Mouse (Mus musculus) embryonic facial prominence, embryonic 14.5 days (tissue): ENCODE data around the gene Bsph1. TPM values are rescaled to one million over a fixed set of nuclear protein-coding genes. Genes with fewer than 3 reads are reported as not detected.
"Not testable (repeated sequence)": the region's sequence is repeated elsewhere in the genome, so short reads cannot be mapped to it uniquely, and the experiment has no call there.

ENCODE experiments used
- ATAC-seq: fragments of 200-750 bp; cut with Nextera tagmentation; 2 replicates; pipeline ENCODE4 v1.8.0; 2017; ENCODE audit warnings: low read depth, moderate number of reproducible peaks, moderate TSS enrichment
- DNase-seq: peaks from one replicate; pipeline ENCODE4 v3.0.0-alpha.2; 2015; ENCODE audit warnings: low spot score
- H3K27ac ChIP-seq: fragments of 300-500 bp; sonication (generic); replicated peaks from 2 replicates; pipeline ENCODE4 v1.5.1; 2014; ENCODE audit warnings: low read depth, mild to moderate bottlenecking, low read length, moderate library complexity
- H3K27me3 ChIP-seq: fragments of 300-500 bp; sonication (generic); replicated peaks from 2 replicates; pipeline ENCODE4 v1.6.1; 2014; ENCODE audit warnings: low read length; ENCODE audit not compliant: control insufficient read depth, insufficient read depth
- H3K36me3 ChIP-seq: fragments of 300-500 bp; sonication (generic); 2 replicates; pipeline ENCODE4 v1.6.1; 2014; ENCODE audit warnings: low read length, mixed read lengths; ENCODE audit not compliant: control insufficient read depth, insufficient read depth
- H3K4me1 ChIP-seq: fragments of 300-500 bp; sonication (generic); 2 replicates; pipeline ENCODE4 v1.6.1; 2014; ENCODE audit warnings: antibody characterized with exemption, low read length; ENCODE audit not compliant: control insufficient read depth, insufficient read depth
- H3K4me2 ChIP-seq: fragments of 300-500 bp; sonication (generic); 2 replicates; pipeline ENCODE4 v1.6.1; 2014; ENCODE audit warnings: low read depth, mild to moderate bottlenecking, low read length, moderate library complexity, mixed read lengths
- H3K4me3 ChIP-seq: fragments of 300-500 bp; sonication (generic); 2 replicates; pipeline ENCODE4 v1.5.1; 2014; ENCODE audit warnings: low read depth, mild to moderate bottlenecking, low read length
- H3K9ac ChIP-seq: fragments of 300-500 bp; sonication (generic); 2 replicates; pipeline ENCODE4 v1.6.1; 2014; ENCODE audit warnings: low read depth, mild to moderate bottlenecking, low read length, moderate library complexity, mixed read lengths
- H3K9me3 ChIP-seq: fragments of 300-500 bp; sonication (generic); 2 replicates; pipeline ENCODE4 v1.6.1; 2016; ENCODE audit warnings: low read length; ENCODE audit not compliant: control insufficient read depth
- WGBS: fragments of 180-500 bp; shearing (Covaris S2); extraction: QIAGEN DNeasy Blood & Tissue Kit; methylation state at CpG from one replicate; pipeline ENCODE4 v1.1.7; 2014; 5-methylcytosine and 5-hydroxymethylcytosine counted together
- polyA plus RNA-seq: library from polyadenylated mRNA; unstranded; fragments of >200 nt; fragmentation: Nextera tagmentation; extraction: Ambion mirVana; gene quantifications from 2 replicates; pipeline ENCODE4 v1.2.1, GENCODE M21; 2014

The Bsph1 gene
- not detected in 2 replicates for polyA plus RNA-seq

DNA sequence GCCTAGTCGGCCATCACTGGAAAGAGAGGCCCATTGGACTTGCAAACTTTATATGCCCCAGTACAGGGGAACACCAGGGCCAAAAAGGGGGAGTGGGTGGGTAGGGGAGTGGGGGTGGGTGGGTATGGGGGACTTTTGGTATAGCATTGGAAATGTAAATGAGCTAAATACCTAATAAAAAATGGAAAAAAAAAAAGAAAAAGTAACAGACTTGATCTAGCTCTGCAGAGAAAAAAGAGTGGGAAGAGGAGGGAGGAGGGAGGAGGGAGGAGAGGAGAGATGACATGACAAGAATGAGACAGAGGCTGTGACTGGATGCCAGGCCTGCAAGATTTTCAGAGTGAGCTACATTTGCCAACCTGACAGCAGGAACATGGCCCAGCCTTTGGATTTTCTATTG lies at the start of gene Bsph1:
Bsph1 (plus strand) TSS at position 301 of the 400 bp plus-strand sequence.
- H3K27me3 ChIP-seq, H3K27ac ChIP-seq, H3K4me3 ChIP-seq, H3K36me3 ChIP-seq, H3K4me2 ChIP-seq, ATAC-seq, H3K9ac ChIP-seq, DNase-seq, H3K4me1 ChIP-seq, H3K9me3 ChIP-seq: not testable (repeated sequence)
- WGBS, result 17% methylated on average over 1 of the region's 1 CpGs

DNA sequence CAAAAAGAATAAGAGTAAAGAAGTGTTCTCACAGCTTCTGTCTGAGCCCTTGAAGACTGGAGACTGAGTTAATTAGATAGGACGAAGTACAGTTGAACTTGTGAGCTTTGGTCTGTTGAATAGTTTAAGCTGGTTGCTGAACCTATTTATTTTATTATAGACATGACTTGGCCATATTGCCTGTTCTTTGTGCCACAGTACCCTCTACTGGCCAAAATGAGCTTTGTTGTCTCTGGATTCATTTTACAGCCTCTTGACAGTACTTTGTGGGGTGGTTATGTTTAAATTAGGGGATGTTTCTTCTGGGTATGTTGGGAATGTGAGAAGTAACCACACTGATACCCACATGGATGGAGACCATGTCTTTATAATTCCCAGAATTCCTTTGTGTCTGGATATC lies 60.9 kb downstream of the Bsph1 start:
- H3K27ac ChIP-seq, result no peak overlapping the region
- no peaks in the 10 kb centered on the region for H3K36me3 ChIP-seq
- WGBS, result 79% methylated on average over 1 of the region's 1 CpGs
- H3K4me1 ChIP-seq, result no peaks in the 10 kb centered on the region
- H3K4me3 ChIP-seq, result no peak overlapping the region
- 0 out of 2 replicates have a peak, but pooled peaks cover 5% of the 10 kb centered on the region for H3K9me3 ChIP-seq
- no peak for ATAC-seq
- no peak overlapping the region for H3K9ac ChIP-seq
- no peak for DNase-seq
- H3K27me3 ChIP-seq, result no peaks in the 10 kb centered on the region
- H3K4me2 ChIP-seq, result no peak overlapping the region

Other genes with a start within 250 kb of the Bsph1 start
- not detected in 2 replicates for gene Vmn1r89, start 237.8 kb upstream of the Bsph1 start, polyA plus RNA-seq
- 80.5 and 86.9 TPM in 2 replicates for gene Lig1, start 173.6 kb upstream of the Bsph1 start, polyA plus RNA-seq
- 3.8 and 4.2 TPM in 2 replicates for gene Zswim9, start 172.1 kb upstream of the Bsph1 start, polyA plus RNA-seq
- gene Pla2g4c, start 126.2 kb upstream of the Bsph1 start, polyA plus RNA-seq, result 0.97 and 1.1 TPM in 2 replicates
- gene Cabp5, start 52.7 kb upstream of the Bsph1 start, polyA plus RNA-seq, result not detected in 2 replicates
- not detected in 2 replicates for gene Bsph2, start 120.2 kb downstream of the Bsph1 start, polyA plus RNA-seq
- gene Sult2a5, start 173.1 kb downstream of the Bsph1 start, polyA plus RNA-seq, result not detected in 2 replicates